Mouse (Mus musculus) heart, postnatal 0 days (tissue): ENCODE results near the gene BC028528.

Source experiments
- CTCF ChIP-seq: IDR thresholded peaks from 2 replicates; pipeline ENCODE4 v1.5.1; 2016; ENCODE audit warnings: antibody characterized with exemption, control low read depth, low read depth
- EP300 ChIP-seq: IDR thresholded peaks from 2 replicates; pipeline ENCODE4 v1.6.1; 2016; ENCODE audit warnings: antibody characterized with exemption, low read depth

GRCm38 (mm10) chr3:95856115-95856514 is 35.7 kb downstream of the BC028528 start:
- TF ChIP-seq EP300 (no peak), CTCF (no peak)
